ENCODE assay signal across 21 mouse cellular contexts in the genomic region with DNA sequence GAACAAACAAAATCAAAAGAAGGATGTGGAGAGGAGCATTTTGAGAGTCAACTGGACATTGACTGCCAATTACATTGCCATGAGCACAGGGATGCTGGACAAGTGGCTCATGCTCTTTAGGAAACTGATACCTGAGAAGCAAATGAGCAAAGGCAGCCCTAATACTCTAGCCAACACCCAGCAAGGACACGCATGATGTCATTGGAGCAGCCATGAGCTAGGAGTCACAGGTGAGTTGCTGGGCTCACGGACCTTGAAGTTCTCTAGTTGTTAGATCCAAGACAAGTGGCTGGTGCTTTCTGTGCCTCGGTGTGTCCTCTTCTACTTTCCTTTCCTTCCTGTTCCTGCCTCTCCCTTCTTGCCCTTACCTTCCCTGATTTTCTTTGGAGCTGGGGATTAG.
DNase-seq lines count a peak whose midpoint lies in the region; ATAC-seq and TF ChIP-seq lines count a peak whose summit lies in the region.
"Had no signal": no experiment of that assay in that cellular context is flagged by ENCODE, and none has a peak within 500 bp of the region (broad histone marks: within the 10 kb centered on the region; RNA-seq: fewer than 3 reads in every experiment).

No protein-coding gene starts in this region.

- WGBS in lung, embryonic 14.5 days: 77% methylated on average over 3 of the region's 3 CpGs
- WGBS in hindbrain, embryonic 12.5 days: 88% methylated on average over 3 of the region's 3 CpGs

- ATAC-seq in lung, embryonic 14.5 days (ENCODE audit: insufficient read depth): no peak
- no peak for ATAC-seq in hindbrain, embryonic 12.5 days (ENCODE audit: low FRiP score)
- ATAC-seq: activated CD4-positive, CD25-positive, alpha-beta regulatory T cell, adult 4 months; forebrain, embryonic 16.5 days; hindbrain, postnatal 0 days had no signal

- no peak for DNase-seq in lung, embryonic 14.5 days
- no peak for DNase-seq in lung, postnatal 4 days
- DNase-seq in CH12.LX (ENCODE audit: extremely low read depth): no peak
- peak; percentile 66 for DNase-seq in ZHBTc4 (ENCODE audit: low read depth, low spot score)
- DNase-seq in gastrocnemius, adult 2 months: no peak
- DNase-seq: adrenal gland, postnatal 14 days; cerebellum, adult 18-20 months; cerebellum, adult 9-11 months; cerebellum, postnatal 36 days; gastrocnemius, postnatal 14 days; heart, postnatal 10 days; heart, postnatal 4 days had no signal

- TF ChIP-seq POLR2A in CH12.LX (IDR thresholded peaks at IDR 0.05; ENCODE audit: low read depth, low read length) (no peak), ES-Bruce4 (IDR thresholded peaks at IDR 0.05; ENCODE audit: insufficient read depth, low read length) (no peak)

- no peak overlapping the region for H3K9ac ChIP-seq in lung, embryonic 14.5 days
- H3K9ac ChIP-seq in CH12.LX (ENCODE audit: insufficient read depth, low read depth) (no peak overlapping the region), ES-Bruce4 (ENCODE audit: low read depth, poor library complexity, severe bottlenecking) (no peak overlapping the region)
- H3K9ac ChIP-seq in hindbrain, embryonic 12.5 days: no peak overlapping the region
- H3K9ac ChIP-seq: embryonic facial prominence, embryonic 13.5 days; forebrain, embryonic 12.5 days; hindbrain, embryonic 13.5 days; intestine, embryonic 15.5 days had no signal

- intact Hi-C loops in gastrocnemius, adult 2 months (cut with DNase I): no loop called here

- H3K36me3 ChIP-seq in lung, embryonic 14.5 days (ENCODE audit: insufficient read depth): no peaks in the 10 kb centered on the region
- no peaks in the 10 kb centered on the region for H3K36me3 ChIP-seq in CH12.LX (replicated peaks in 1 of 2; ENCODE audit: control insufficient read depth in 1 of 2, insufficient read depth in 1 of 2, low read length in 1 of 2)
- no peaks in the 10 kb centered on the region for H3K36me3 ChIP-seq in ES-Bruce4 (ENCODE audit: control insufficient read depth, insufficient read depth, low read length, poor library complexity, severe bottlenecking)
- H3K36me3 ChIP-seq in hindbrain, embryonic 12.5 days: no peaks in the 10 kb centered on the region
- H3K36me3 ChIP-seq: embryonic facial prominence, embryonic 13.5 days; forebrain, embryonic 12.5 days; hindbrain, embryonic 13.5 days; intestine, embryonic 15.5 days had no signal

- TF ChIP-seq EP300 in CH12.LX (IDR thresholded peaks at IDR 0.05; ENCODE audit: low read length): no peak
- TF ChIP-seq EP300 in ES-Bruce4 (IDR thresholded peaks at IDR 0.05; ENCODE audit: insufficient read depth, low read depth, low read length): no peak

- H3K4me3 ChIP-seq in lung, embryonic 14.5 days (ENCODE audit: low read depth, low read length): no peak overlapping the region
- no peak overlapping the region for H3K4me3 ChIP-seq in CH12.LX (replicated peaks in 1 of 3; ENCODE audit: low read depth in 2 of 3, low read length in 2 of 3, poor library complexity in 1 of 3)
- no peak overlapping the region for H3K4me3 ChIP-seq in ES-Bruce4 (ENCODE audit: low read depth, low read length)
- H3K4me3 ChIP-seq in gastrocnemius, adult 2 months: no peak overlapping the region
- H3K4me3 ChIP-seq in hindbrain, embryonic 12.5 days: no peak overlapping the region
- H3K4me3 ChIP-seq: embryonic facial prominence, embryonic 13.5 days; forebrain, embryonic 12.5 days; hindbrain, embryonic 13.5 days; intestine, embryonic 15.5 days had no signal

- dilution Hi-C loops in CH12.LX (cut with MboI; ENCODE audit: extremely low pct_ligation_motif_present, extremely low pct_unique_long_range_greater_than_20kb, low sequenced_read_pairs): no loop called here

- H3K79me2 ChIP-seq in CH12.LX (replicated peaks; ENCODE audit: control insufficient read depth, extremely low read depth, insufficient read depth, poor library complexity, severe bottlenecking): no peaks in the 10 kb centered on the region

- H3K4me2 ChIP-seq in lung, embryonic 14.5 days: no peak overlapping the region; the same call in 1 of the 2 replicates
- H3K4me2 ChIP-seq in CH12.LX (ENCODE audit: insufficient read depth, low read depth, poor library complexity, severe bottlenecking): peak overlapping the region; percentile 76; the same call in 1 of the 2 replicates
- H3K4me2 ChIP-seq in hindbrain, embryonic 12.5 days (replicated peaks): no peak overlapping the region
- H3K4me2 ChIP-seq: embryonic facial prominence, embryonic 13.5 days; forebrain, embryonic 12.5 days; hindbrain, embryonic 13.5 days had no signal

- TF ChIP-seq CTCF in lung, embryonic 14.5 days (IDR thresholded peaks at IDR 0.05; ENCODE audit: low read depth): no peak
- no peak for TF ChIP-seq CTCF in CH12.LX (conservative IDR thresholded peaks at IDR 0.05 in 1 of 2, IDR thresholded peaks at IDR 0.05 in 1 of 2; ENCODE audit: low read depth in 2 of 2, low read length in 2 of 2)
- no peak for TF ChIP-seq CTCF in ES-Bruce4 (IDR thresholded peaks at IDR 0.05; ENCODE audit: low read depth, low read length)
- TF ChIP-seq CTCF in gastrocnemius, adult 2 months (IDR thresholded peaks at IDR 0.05): no peak

- no peak for TF ChIP-seq RAD21 in CH12.LX (IDR thresholded peaks at IDR 0.05; ENCODE audit: low read depth, low read length)

- peak overlapping the region; percentile 80 for H3K27ac ChIP-seq in lung, embryonic 14.5 days (ENCODE audit: low read depth)
- H3K27ac ChIP-seq in CH12.LX (ENCODE audit: insufficient read depth, low read depth) (no peak overlapping the region), ES-Bruce4 (ENCODE audit: insufficient read depth, low read length) (peak overlapping the region; percentile 97)
- H3K27ac ChIP-seq in gastrocnemius, adult 2 months: no peak overlapping the region
- no peak overlapping the region for H3K27ac ChIP-seq in hindbrain, embryonic 12.5 days
- H3K27ac ChIP-seq: embryonic facial prominence, embryonic 13.5 days; forebrain, embryonic 12.5 days; hindbrain, embryonic 13.5 days; hindbrain, postnatal 0 days had no signal

- H3K27me3 ChIP-seq in lung, embryonic 14.5 days (ENCODE audit: insufficient read depth, low read length): no peaks in the 10 kb centered on the region
- peaks cover 31% of the 10 kb centered on the region for H3K27me3 ChIP-seq in CH12.LX (replicated peaks)
- H3K27me3 ChIP-seq in ES-Bruce4 (ENCODE audit: control insufficient read depth, insufficient read depth, low read length, poor library complexity, severe bottlenecking): no peaks in the 10 kb centered on the region
- H3K27me3 ChIP-seq in hindbrain, embryonic 12.5 days: no peaks in the 10 kb centered on the region
- H3K27me3 ChIP-seq: embryonic facial prominence, embryonic 13.5 days; forebrain, embryonic 12.5 days; hindbrain, embryonic 13.5 days; intestine, embryonic 15.5 days had no signal

- in situ Hi-C loops in CH12.LX (cut with MboI; ENCODE audit: low pct_ligation_motif_present, low pct_unique_long_range_greater_than_20kb, low sequenced_read_pairs): no loop called here

- H3K9me3 ChIP-seq in lung, embryonic 14.5 days (ENCODE audit: low read depth, low read length): no peaks in the 10 kb centered on the region
- peaks cover 10% of the 10 kb centered on the region for H3K9me3 ChIP-seq in CH12.LX (replicated peaks; ENCODE audit: low read length)
- peaks cover 20% of the 10 kb centered on the region for H3K9me3 ChIP-seq in ES-Bruce4 (replicated peaks; ENCODE audit: control insufficient read depth, insufficient read depth, low read length, poor library complexity, severe bottlenecking)
- no peaks in the 10 kb centered on the region for H3K9me3 ChIP-seq in hindbrain, embryonic 12.5 days (replicated peaks)
- H3K9me3 ChIP-seq: embryonic facial prominence, embryonic 13.5 days; hindbrain, embryonic 13.5 days; intestine, embryonic 15.5 days had no signal

- peaks cover 27% of the 10 kb centered on the region for H3K4me1 ChIP-seq in lung, embryonic 14.5 days (ENCODE audit: insufficient read depth)
- H3K4me1 ChIP-seq in CH12.LX (ENCODE audit: control insufficient read depth in 1 of 2, insufficient read depth in 2 of 2): peaks cover 0 to 4% of the 10 kb centered on the region in 2 experiments; a peak in 2 of 4 replicates
- peaks cover 9% of the 10 kb centered on the region for H3K4me1 ChIP-seq in ES-Bruce4 (ENCODE audit: control insufficient read depth, insufficient read depth, low read length)
- H3K4me1 ChIP-seq in hindbrain, embryonic 12.5 days: peaks cover 8% of the 10 kb centered on the region; the same call in 1 of the 2 replicates

TF ChIP-seq in CH12.LX, 34 proteins besides CTCF, POLR2A, EP300 and RAD21:
- TF ChIP-seq GABPA (IDR thresholded peaks at IDR 0.05; ENCODE audit: insufficient replicate concordance, low read depth, low read length) (no peak), MAX (IDR thresholded peaks at IDR 0.05; ENCODE audit: low read length) (no peak), NELFE (IDR thresholded peaks at IDR 0.05; ENCODE audit: low read depth, low read length) (no peak), UBTF (IDR thresholded peaks at IDR 0.05; ENCODE audit: low read depth, low read length) (no peak), MAFK (IDR thresholded peaks at IDR 0.05; ENCODE audit: insufficient replicate concordance, low read length) (no peak), ZMIZ1 (IDR thresholded peaks at IDR 0.05; ENCODE audit: low read depth, low read length) (no peak), USF1 (IDR thresholded peaks at IDR 0.05; ENCODE audit: low read depth, low read length) (no peak), BHLHE40 (IDR thresholded peaks at IDR 0.05; ENCODE audit: low read depth, low read length) (no peak), JUN (IDR thresholded peaks at IDR 0.05; ENCODE audit: insufficient read depth, low read depth, low read length) (no peak), SIN3A (IDR thresholded peaks at IDR 0.05; ENCODE audit: low read length) (no peak), IRF4 (IDR thresholded peaks at IDR 0.05; ENCODE audit: low read depth, low read length) (no peak)

Comparison
In these comparisons a context has a peak if more than half of its experiments do, and no peak if none do; other contexts are left out.
1. H3K27ac ChIP-seq: peak in lung, embryonic 14.5 days (single experiment) and ES-Bruce4 (single experiment); none in CH12.LX (single experiment), gastrocnemius, adult 2 months (single experiment) and hindbrain, embryonic 12.5 days (single experiment).